Mouse (Mus musculus) intestine, embryonic 14.5 days (tissue): ENCODE measurements at regions not wholly inside any gene's neighbourhood (a gene's known extent, or its start where the extent isn't known, plus 50 kb on each side); places are given as distances from the start of the nearest gene placed in this dataset.

Experiments
- ATAC-seq: fragments of 200-750 bp; cut with Nextera tagmentation; replicated peaks from 2 replicates; pipeline ENCODE4 v1.8.0; 2017; ENCODE audit warnings: low read depth, moderate number of reproducible peaks, moderate TSS enrichment, moderate library complexity; ENCODE audit not compliant: low FRiP score, low TSS enrichment
- DNase-seq: peaks from one replicate; pipeline ENCODE4 v3.0.0-alpha.2; 2018; ENCODE audit warnings: low spot score
- H3K27ac ChIP-seq: fragments of 300-500 bp; sonication (generic); 2 replicates; pipeline ENCODE4 v1.5.1; 2014; ENCODE audit warnings: low read depth, mild to moderate bottlenecking, control low read depth
- H3K27me3 ChIP-seq: fragments of 300-500 bp; sonication (generic); replicated peaks from 2 replicates; pipeline ENCODE4 v1.6.1; 2014; ENCODE audit warnings: low read length, control low read depth; ENCODE audit not compliant: control insufficient read depth, insufficient read depth
- H3K36me3 ChIP-seq: fragments of 300-500 bp; sonication (generic); 2 replicates; pipeline ENCODE4 v1.6.1; 2014; ENCODE audit warnings: low read length, control low read depth; ENCODE audit not compliant: control insufficient read depth, insufficient read depth
- H3K4me1 ChIP-seq: fragments of 300-500 bp; sonication (generic); replicated peaks from 2 replicates; pipeline ENCODE4 v1.6.1; 2014; ENCODE audit warnings: low read length, control low read depth, mixed read lengths; ENCODE audit not compliant: control insufficient read depth, insufficient read depth
- H3K4me2 ChIP-seq: fragments of 300-500 bp; sonication (generic); 2 replicates; pipeline ENCODE4 v1.6.1; 2014; ENCODE audit warnings: low read length
- H3K4me3 ChIP-seq: fragments of 300-500 bp; sonication (generic); 2 replicates; pipeline ENCODE4 v1.5.1; 2014; ENCODE audit warnings: low read depth, low read length, control low read depth, mixed read lengths
- H3K9ac ChIP-seq: fragments of 300-500 bp; sonication (generic); 2 replicates; pipeline ENCODE4 v1.6.1; 2014; ENCODE audit warnings: mild to moderate bottlenecking, low read length
- H3K9me3 ChIP-seq: fragments of 300-500 bp; sonication (generic); 2 replicates; pipeline ENCODE4 v1.6.1; 2016; ENCODE audit warnings: low read length, control low read depth; ENCODE audit not compliant: control insufficient read depth
- WGBS: fragments of 180-500 bp; shearing (Covaris S2); extraction: QIAGEN DNeasy Blood & Tissue Kit; methylation state at CpG from one replicate; pipeline ENCODE4 v1.1.7; 2014; 5-methylcytosine and 5-hydroxymethylcytosine counted together

- WGBS = 86% methylated on average over 4 of the region's 4 CpGs
- Histone ChIP-seq H3K36me3 (no peaks in the 10 kb centered on the region), H3K9ac (no peak overlapping the region)
Observed at GRCm38 (mm10) chr17:84017891-84018290, 169.9 kb downstream of the Zfp36l2 start.

DNA sequence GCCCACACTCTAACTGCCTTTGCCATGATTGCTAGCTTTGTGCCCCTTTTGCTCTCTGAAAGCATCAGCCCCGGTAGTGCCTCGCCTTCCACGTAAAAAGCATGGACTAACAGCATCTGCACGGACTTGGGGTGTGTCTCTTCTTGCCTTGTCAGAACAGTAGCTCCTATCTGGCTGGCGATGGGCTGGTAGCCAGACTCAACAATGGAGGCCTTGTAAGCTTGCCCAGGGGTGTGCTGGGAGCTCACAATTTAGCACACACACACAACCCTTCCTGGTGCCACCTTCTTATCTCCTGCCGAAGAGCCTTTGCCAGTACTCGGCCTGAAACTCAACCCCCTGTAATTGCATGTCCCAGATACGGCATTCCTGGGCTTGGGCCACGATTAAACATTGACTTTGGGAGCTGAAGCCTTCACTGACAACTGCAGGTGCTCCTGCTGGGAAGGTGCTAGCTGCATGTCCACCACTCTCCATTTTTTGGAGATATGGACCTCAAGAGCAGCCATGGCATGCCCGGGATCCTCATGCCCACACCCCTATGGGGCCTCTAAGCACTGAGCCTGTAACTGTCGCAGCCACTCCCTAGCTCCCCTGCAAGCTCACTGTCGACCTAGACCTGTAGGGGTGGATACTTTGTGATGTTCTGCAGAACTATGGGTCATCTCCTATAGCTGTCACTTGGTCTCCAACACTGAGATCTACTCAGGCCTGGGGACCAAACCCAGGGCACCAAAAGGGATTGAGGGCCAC lies 166.7 kb upstream of the Haao start:
- Histone ChIP-seq H3K36me3 (no peaks in the 10 kb centered on the region), H3K4me3 (no peak overlapping the region), H3K9ac (no peak overlapping the region), H3K9me3 (no peaks in the 10 kb centered on the region), H3K27ac (no peak overlapping the region; the same call in 1 of the 2 replicates), H3K27me3 (no peaks in the 10 kb centered on the region), H3K4me2 (no peak overlapping the region), H3K4me1 (no peaks in the 10 kb centered on the region; the same call in 1 of the 2 replicates)
- no peak for DNase-seq
- 72% methylated on average over 12 of the region's 12 CpGs for WGBS
- peak; percentile 63 for ATAC-seq

More at GRCm38 (mm10) chr17:84017891-84018290, 169.9 kb downstream of the Zfp36l2 start:
- H3K27me3 ChIP-seq = no peaks in the 10 kb centered on the region
- no peaks in the 10 kb centered on the region for H3K4me1 ChIP-seq
- no peak overlapping the region for H3K27ac ChIP-seq
- no peak for DNase-seq
- no peaks in the 10 kb centered on the region for H3K9me3 ChIP-seq
- H3K4me2 ChIP-seq = no peak overlapping the region
- ATAC-seq = no peak
- no peak overlapping the region for H3K4me3 ChIP-seq

DNA sequence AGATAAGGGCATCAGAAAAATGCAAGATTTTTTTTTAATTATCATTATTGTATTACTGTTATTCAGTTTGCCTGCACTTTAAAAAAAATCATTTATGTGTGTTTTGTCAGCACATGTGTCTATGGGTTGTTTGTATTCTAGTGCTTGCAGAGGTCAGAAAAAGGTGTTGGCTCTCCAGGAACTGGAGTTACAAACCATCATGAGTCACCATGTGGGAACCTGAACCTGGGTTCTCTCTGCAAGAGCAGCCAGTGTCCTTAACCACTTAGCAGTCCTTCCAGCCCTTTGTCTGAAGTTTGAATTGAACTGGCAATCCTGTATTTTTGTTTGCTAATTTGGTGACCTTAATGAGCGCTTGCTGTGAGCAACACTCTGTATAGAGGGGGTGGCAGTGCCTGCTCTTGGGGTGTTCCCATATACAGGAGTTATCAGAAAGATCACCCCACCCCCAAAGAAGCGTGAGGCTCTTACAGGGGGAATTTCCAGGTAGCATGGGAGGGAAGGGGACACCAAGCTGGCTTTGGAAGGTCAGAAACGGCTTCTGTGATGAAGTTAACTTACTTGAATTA lies 162.8 kb upstream of the Haao start:
- H3K4me1 ChIP-seq = peaks cover 6% of the 10 kb centered on the region; the same call in 1 of the 2 replicates
- no peaks in the 10 kb centered on the region for H3K27me3 ChIP-seq
- H3K4me3 ChIP-seq = no peak overlapping the region
- H3K27ac ChIP-seq = no peak overlapping the region
- H3K9me3 ChIP-seq = no peaks in the 10 kb centered on the region
- WGBS = 80% methylated on average over 3 of the region's 3 CpGs
- no peak overlapping the region for H3K9ac ChIP-seq
- no peaks in the 10 kb centered on the region for H3K36me3 ChIP-seq
- ATAC-seq (no peak), DNase-seq (no peak)
- no peak overlapping the region for H3K4me2 ChIP-seq

GRCm38 (mm10) chr17:84009966-84010365 lies 162.2 kb upstream of the Haao start:
- H3K27ac ChIP-seq = 0 out of 2 replicates have a peak overlapping the region, but pooled peaks have one; percentile 58
- H3K27me3 ChIP-seq = no peaks in the 10 kb centered on the region
- no peaks in the 10 kb centered on the region for H3K9me3 ChIP-seq
- ATAC-seq (no peak), DNase-seq (no peak)
- no peak overlapping the region for H3K4me3 ChIP-seq
- 85% methylated on average over 7 of the region's 7 CpGs for WGBS
- peaks cover 6% of the 10 kb centered on the region; the same call in 1 of the 2 replicates for H3K4me1 ChIP-seq
- no peak overlapping the region for H3K4me2 ChIP-seq
- H3K9ac ChIP-seq = no peak overlapping the region
- H3K36me3 ChIP-seq = no peaks in the 10 kb centered on the region

DNA sequence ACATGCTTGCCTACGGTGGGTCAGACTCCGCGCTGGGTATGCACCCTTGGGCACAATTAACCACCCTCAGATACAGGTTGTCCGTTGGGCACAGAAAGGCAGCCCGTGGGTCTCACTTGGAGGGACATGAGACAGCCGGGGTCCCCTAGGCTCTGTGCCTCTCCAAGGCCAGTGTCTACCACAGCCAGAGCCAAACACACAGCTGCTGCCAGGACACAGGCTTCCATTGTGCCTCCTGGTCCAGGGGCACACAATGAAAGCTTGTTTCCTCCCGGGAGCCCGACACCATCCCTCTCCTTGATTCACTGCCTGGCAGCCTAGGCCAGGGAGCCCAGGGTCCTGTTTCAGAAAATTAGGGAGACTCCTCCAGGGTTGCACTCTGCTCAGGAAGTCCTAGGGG lies 161.4 kb upstream of the Haao start:
- Histone ChIP-seq H3K36me3 (no peaks in the 10 kb centered on the region), H3K9ac (no peak overlapping the region), H3K27ac (peak overlapping the region; percentile 58; the same call in 1 of the 2 replicates), H3K9me3 (no peaks in the 10 kb centered on the region), H3K27me3 (no peaks in the 10 kb centered on the region), H3K4me3 (no peak overlapping the region), H3K4me1 (peaks cover 6% of the 10 kb centered on the region; the same call in 1 of the 2 replicates), H3K4me2 (no peak overlapping the region)
- ATAC-seq (peak; percentile 51), DNase-seq (no peak)
- WGBS = 84% methylated on average over 8 of the region's 8 CpGs

DNA sequence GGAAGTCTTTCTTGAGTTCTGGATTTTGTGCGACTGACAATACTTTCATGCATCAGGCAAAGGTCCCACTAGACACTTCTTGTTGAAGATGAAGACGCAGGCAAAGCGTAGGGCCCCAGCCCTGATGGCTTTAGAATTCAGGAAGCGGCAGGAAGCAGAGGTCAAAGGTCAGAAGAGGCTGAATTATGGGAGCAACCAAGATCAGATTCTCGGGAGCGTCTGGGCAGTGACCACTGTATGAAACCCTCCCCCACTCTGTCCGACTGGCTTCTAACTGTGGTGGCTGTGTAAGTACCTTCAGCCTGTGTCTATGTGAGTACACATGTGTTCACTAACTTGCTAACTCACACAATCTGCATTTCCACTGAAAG lies 160.9 kb upstream of the Haao start:
- Histone ChIP-seq H3K9ac (no peak overlapping the region), H3K27me3 (no peaks in the 10 kb centered on the region), H3K9me3 (no peaks in the 10 kb centered on the region), H3K4me2 (no peak overlapping the region), H3K27ac (0 out of 2 replicates have a peak overlapping the region, but pooled peaks have one; percentile 49), H3K4me3 (no peak overlapping the region), H3K4me1 (peaks cover 6% of the 10 kb centered on the region; the same call in 1 of the 2 replicates), H3K36me3 (no peaks in the 10 kb centered on the region)
- ATAC-seq = peak; percentile 25; the same call in 1 of the 2 replicates
- WGBS = 38% methylated on average over 7 of the region's 7 CpGs
- no peak for DNase-seq

DNA sequence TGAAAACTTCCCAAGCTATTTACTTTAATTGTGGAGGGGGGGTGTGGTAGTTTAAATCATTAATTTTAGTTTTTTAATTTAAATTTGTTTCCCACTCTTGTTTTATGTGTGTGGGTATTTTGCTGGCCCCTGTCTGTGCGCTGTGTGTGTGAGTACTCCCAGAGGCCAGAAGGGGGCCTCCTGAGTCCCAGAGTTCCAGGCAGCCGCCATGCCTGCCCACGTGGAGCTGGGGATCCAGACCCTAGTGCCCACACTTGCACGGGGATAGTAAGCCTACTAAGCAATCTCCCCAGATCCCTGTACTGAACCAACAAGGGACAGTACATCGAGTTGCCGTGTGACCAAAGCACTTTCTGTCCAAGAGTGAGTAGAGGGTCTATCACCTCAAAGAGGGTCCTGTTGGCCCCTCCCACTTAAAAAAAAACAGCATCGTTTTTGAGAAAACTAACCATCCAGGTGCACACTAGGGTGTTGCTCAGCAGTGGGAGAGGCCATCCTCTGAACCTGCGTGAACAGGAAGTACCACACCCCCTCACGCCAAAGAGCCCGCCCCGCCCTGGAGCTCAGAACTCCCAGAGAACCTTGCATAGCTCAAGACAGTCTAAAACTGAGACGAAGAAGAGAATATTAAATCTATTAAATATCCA lies 160.4 kb upstream of the Haao start:
- 0 out of 2 replicates have a peak overlapping the region, but pooled peaks have one; percentile 33 for H3K27ac ChIP-seq

GRCm38 (mm10) chr17:84006748-84007147 lies 159.0 kb upstream of the Haao start:
- no peaks in the 10 kb centered on the region for H3K9me3 ChIP-seq
- no peak overlapping the region for H3K4me2 ChIP-seq
- 76% methylated on average over 9 of the region's 9 CpGs for WGBS
- ATAC-seq = no peak
- no peak overlapping the region for H3K9ac ChIP-seq
- no peak overlapping the region for H3K4me3 ChIP-seq
- H3K4me1 ChIP-seq = peaks cover 6% of the 10 kb centered on the region; the same call in 1 of the 2 replicates
- H3K27ac ChIP-seq = no peak overlapping the region
- H3K27me3 ChIP-seq = no peaks in the 10 kb centered on the region
- H3K36me3 ChIP-seq = no peaks in the 10 kb centered on the region
- DNase-seq = no peak

More for the DNA sequence above, 160.4 kb upstream of the Haao start:
- Histone ChIP-seq H3K4me2 (no peak overlapping the region), H3K4me3 (no peak overlapping the region), H3K9ac (no peak overlapping the region), H3K9me3 (no peaks in the 10 kb centered on the region), H3K4me1 (peaks cover 6% of the 10 kb centered on the region; the same call in 1 of the 2 replicates), H3K27me3 (no peaks in the 10 kb centered on the region), H3K36me3 (no peaks in the 10 kb centered on the region)
- ATAC-seq = peak; percentile 41; the same call in 1 of the 2 replicates
- DNase-seq = no peak
- 77% methylated on average over 12 of the region's 12 CpGs for WGBS
